Mouse (Mus musculus) embryo, embryonic 11 days (tissue): ENCODE measurements around the gene S100a4.

Source experiments
- DNase-seq: peaks from one replicate; pipeline ENCODE4 v3.0.0-alpha.2; 2015

Gene S100a4

DNA sequence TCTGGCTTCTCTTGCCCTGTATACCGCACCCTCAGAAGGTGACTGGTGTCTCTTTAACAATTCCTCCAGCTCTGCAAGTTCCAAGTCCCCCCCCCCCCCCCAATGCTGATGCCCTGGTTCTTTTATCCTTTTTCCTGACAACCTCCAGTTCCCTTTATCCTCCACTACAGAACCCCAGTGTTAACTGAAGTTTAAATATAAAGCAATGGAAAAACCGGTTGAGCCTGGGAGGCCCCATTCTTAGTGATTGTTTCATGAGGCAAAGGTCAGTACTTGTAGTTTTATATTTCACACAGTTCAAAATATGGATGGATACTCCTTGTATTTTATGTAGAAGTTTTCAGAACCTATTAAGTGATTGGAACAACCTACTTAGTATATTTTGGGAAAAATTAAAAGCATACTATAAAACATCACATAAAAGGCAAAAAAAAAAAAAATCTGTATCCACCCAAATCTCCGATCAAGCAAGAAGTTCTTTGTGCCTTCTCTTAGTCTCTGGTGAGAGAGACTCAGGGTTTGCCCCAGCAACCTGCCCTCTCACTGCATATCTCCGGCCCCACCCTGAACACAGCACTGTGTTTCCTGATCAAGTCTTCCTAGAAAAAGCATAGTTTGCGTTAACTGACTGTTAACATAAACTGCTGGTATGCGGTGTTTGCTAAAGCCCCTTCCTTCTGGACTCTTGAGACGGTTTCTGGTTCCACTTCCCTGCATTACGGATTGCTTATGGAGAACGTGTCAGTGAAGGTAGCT is 22.9 kb downstream of the S100a4 start:
- no peak for DNase-seq

DNA sequence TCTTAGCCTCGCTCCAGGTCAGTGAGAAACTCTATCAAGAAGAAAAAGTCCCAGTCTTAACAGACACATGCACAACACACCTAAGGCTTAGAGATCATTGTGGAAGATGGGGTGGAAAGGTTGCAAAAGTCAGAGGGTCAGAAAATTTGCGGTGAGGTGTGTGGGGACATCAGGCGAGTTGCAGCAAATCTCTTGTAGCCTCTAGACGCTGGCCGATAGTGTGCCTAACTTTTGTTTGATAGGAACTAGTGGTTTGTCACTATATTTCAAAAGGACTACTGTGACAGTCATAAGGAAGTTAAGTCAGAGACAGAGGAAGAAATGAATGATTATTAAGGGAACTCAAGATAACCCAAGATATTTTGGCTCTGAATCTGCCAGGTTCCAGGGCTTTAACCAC is 23.8 kb downstream of the S100a4 start:
- no peak for DNase-seq

DNA sequence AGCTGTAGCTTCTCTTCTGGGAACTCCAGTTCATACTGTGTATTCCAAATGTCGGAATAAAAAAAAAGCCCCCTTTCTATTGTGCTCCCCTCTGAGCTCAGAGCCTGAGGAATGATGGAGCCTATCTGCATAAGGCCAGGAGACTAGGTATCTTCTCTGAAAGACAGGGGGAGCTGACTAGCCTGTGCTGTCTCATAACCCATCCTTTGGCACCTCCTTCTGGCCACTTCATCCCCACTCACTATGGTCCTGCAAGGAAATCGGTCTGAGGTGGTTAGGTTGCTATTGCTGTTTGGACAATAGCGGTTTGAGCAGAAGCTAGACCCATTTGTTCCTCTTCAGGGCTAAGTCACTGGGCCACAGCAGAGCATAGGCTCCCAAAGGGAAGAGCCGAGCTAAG is 24.2 kb downstream of the S100a4 start:
- DNase-seq: no peak

DNA sequence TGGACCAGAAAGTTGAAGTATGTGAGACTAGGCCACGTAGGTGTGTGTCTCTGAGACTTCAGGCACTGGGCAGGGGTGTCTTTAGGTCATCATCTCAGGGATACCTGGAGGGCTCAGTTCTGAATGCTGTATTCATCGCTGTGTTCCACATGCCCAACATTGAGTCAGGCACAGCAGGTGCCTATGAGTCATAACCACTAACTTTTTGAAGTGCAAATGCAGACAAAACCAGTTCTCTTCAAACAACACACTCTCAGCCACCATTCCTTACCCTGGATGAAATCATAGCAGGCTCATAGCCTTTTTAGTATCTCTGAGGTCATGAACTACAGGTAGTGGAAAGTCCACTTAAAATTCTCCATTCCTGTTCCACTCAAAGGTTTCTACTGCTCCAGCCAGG is 25.7 kb downstream of the S100a4 start:
- DNase-seq: no peak

DNA sequence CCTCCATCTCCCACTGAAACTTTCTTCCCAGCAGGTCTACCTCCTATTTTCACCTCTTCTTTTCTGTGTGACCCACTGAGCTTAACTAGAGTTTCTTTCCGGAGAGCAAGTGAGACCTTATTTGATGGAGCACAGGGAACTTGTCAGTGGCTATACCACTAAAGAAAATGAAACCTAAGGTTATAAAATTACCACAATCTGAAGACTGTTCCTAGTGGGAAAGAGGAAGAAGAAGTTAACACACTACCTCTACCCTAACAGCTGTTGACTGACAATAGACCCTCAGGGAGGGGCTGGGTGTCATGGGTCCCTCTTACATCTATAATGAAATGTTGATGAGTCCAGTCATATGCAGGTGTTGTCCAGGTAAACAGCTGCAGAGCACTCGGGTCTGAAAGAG is 28.4 kb downstream of the S100a4 start:
- DNase-seq: no peak

DNA sequence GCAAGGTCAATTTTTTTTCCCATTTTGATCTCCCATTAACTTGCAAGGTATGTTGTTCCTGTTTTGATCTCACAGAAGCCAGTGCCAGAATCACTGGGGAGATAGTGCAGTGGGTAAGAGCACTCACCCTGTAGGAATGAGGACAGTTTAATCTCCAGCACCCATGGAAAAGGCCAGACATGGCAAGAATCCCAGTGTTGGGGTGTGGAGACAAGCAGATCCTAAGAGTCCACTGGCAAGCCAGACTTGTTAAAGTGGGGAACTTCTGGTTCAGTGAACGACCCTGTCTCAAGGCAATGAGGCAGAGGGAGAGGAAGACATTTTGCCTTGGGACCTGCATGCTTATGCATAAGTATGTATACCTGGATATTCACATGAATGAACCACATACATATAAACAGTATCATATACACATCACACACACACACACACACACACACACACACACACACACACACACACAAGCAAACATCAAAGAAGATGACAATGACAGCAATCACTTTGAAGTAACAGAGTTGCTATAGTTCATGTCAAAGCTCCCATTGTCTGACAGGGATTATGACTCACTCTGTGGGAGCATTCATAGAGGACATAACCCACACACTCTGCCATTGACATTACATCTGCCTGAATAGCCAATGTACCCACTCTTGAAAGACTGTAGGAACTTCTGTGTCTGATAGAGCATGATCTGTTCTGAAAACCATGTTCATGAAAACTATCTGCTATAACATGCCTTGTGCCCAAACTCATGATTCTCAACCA is 35.1 kb downstream of the S100a4 start:
- DNase-seq: no peak

DNA sequence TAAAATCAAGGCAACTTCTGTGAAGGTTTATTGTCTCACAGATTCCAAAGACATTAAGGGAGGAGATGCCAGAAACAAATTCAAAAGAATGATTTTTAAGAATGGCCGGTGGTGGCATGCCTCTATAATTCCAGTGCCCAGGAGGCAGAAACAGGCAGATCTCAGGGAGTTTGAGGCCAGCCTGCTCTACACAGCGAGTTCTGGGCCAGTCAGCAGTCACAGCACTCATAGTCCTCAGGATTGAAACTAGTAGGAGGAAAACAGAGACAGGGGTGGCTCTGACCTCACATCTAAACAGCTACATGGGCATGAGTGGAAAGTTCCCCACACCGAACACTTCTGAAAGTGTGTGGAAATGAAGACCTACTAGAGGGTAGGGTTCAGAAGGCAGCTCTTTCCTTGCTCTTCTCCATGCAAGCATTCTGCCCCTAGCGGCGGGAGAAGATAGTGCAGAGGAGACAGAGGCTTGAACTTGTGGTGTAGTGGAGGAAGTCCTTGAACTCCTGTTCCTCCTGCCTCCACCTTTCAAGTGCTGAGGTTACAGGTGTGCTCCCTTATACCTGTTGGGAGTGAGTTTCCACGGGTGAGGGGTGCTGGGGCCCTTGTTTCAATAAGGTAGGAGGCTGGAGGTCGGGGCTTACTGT is 36.1 kb downstream of the S100a4 start:
- DNase-seq: peak; percentile 36

DNA sequence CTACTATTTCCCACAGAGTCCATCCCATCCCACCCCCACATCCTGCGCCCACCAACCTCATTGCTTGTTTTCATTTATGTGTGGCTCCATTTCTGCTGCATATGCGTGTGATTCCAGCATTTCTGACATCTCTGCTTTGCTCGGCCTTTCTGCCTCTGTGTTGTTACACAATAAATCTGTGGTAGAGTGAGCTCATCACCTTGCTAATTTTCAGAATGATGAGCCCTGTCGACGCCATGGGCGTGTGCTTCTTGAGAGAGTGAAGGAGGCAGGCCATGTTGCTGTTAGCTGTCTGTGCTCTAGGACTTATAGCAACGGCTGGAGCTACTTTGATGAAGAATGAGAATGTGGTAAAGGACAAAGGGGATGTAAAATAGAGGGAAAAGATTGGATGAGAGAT is 37.4 kb downstream of the S100a4 start:
- DNase-seq: no peak

DNA sequence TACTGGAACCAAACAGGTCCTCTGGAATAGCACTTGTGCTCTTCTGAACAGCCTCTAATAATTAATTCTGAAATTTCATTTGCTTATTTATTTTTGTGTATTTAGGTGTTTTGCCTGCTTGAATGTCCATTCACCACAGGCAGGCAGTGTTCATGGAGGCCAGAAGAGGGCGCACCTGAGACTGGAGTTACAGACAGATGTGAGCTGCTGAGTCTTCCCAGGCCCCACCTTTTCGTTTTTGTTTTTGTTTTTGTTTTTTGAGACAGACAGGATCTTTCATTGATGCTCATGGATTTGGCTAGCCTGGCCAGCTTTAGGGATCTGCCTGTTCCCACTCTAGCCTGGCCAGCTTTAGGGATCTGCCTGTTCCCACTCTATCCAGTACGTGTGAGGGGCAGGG is 40.6 kb downstream of the S100a4 start:
- DNase-seq: peak; percentile 35

DNA sequence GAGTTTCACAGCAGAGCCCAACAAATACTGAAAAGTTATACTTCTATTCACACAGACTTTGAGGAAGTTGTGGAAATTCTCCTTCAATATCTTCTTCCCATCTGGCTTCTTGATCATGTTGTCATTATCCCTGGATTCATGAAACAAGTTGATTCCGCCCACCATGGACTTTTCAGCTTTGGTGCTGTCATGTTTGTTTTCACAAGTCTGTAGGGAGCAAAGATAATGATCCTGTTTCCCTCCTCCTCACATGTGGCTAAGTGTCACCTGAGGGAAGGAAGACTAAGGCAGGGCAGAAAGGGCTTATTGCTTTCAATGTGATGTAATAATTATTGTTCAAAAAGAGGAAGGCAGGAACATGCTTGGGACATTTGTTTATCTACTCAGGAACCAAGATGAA is 43.7 kb downstream of the S100a4 start:
- no peak for DNase-seq

DNA sequence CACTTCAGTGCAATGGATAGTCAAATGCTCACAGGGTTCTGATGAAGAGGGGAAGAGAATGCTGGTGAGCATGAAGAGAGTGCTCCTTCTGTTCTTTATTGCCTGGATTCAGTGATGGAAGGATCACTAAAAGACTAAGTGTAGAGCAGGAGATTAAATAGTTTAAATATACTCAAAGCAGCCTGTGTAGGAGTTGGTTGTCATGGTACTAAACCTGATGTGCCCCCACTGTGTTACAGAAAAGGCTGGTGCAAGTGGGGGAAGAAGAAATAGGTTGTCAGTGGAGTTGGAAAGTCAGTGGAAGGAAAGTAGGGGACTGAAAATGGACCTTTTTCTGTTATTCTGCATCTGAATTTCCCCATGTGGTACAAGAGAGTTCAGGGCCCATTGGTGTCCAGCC is 45.4 kb downstream of the S100a4 start:
- no peak for DNase-seq

DNA sequence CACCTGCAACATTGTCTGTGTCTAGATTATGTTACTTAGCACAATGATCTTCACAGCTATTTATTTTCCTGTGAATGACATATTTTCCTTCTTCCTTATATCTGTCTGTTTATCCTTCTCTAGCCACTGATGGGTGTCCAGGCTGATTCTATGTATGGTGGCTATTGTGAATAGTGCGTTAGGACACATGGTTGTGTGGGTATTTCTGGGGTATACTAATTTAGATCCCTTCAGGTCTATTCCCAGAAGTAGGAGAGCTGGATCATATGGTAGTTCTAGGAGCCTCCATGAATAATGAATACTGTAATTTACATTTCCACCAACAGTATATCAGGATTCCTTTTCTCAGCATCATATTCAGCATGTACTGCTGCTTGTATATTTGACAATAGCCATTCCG is 46.3 kb downstream of the S100a4 start:
- DNase-seq: no peak

DNA sequence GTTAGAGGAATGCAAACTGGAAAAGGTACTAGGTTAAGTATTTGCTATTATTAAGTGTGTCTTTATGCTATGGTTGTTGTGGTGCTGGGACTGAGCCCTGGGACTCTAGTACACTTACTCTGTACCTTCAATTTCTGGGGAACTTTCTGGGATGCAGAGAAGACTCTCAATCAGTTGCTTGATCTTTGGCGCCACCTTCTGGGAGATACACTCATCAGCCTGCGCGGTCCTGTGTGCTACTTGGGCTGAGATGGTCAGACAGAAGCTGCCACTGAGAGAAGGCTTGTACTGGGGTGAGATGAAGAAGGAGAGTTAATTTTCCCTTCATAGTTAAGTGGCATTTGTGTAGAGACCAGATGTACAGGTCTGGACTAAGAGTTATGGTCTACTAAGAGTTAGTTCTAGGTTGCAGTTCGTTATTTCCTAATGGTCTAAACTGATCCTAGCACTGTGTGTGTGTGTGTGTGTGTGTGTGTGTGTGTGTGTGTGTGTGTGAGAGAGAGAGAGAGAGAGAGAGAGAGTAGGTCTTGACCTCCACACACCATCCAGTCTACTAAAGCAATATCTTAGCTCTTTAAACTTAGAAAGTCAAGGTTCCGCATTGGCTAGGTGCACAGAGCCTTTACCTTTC is 49.4 kb downstream of the S100a4 start:
- DNase-seq: peak; percentile 90

DNA sequence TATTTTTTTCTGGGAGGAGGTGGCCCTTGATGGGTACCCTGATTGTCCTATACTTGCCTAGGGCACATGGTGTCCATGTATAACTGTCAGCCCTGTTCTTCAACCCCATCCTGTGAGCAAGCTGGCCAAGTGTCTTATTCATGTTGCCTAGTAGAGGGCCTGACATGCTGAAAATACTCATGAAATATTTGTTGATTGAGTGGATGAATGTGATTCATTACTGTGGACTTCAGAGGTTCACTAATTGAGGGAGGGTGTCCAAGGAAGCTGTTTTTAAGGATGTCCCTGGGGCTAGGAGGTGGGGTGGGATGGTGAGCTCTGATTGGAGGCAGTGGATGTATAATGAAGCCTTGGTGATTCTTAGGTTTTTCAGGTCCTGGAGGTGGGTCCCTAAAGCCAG is 50.1 kb downstream of the S100a4 start, which contains the start of gene S100a7a:
Gene S100a7a (plus strand): TSS at position 301 of the 400 bp plus-strand sequence.
- no peak for DNase-seq
